In genomic region chr4:72195116-72195835, GRCm38 (mm10) we compare ENCODE assay signal across 8 mouse cellular contexts. TPM values are rescaled to one million over a fixed set of nuclear protein-coding genes. Genes with fewer than 3 reads are reported as not detected.
DNase-seq lines count a peak whose midpoint lies in the region; ATAC-seq and TF ChIP-seq lines count a peak whose summit lies in the region.

No protein-coding gene starts in this region.

- DNase-seq in neural tube, embryonic 11.5 days (ENCODE audit: low spot score), result peak; percentile 17
- DNase-seq in neural tube, embryonic 10.5 days (ENCODE audit: extremely low spot score, low spot score), result no peak
- DNase-seq in forebrain, embryonic 14.5 days (ENCODE audit: low spot score), result peak; percentile 74
- peak; percentile 30 for DNase-seq in lung, adult 2 months
- no peak for DNase-seq in cerebellum, adult 11 months
- no peak for DNase-seq in left cerebral cortex, adult 18-20 months (ENCODE audit: low spot score in 2 of 2)
- DNase-seq in cerebellum, adult 11-12 months, result no peak

- H3K4me1 ChIP-seq in neural tube, embryonic 11.5 days (ENCODE audit: control insufficient read depth, insufficient read depth, low read length), result peaks cover 17% of the 10 kb centered on the region; the same call in 1 of the 2 replicates
- H3K4me1 ChIP-seq in forebrain, embryonic 14.5 days (ENCODE audit: control insufficient read depth, insufficient read depth, low read length), result peaks cover 36% of the 10 kb centered on the region
- H3K4me1 ChIP-seq in lung, adult 2 months (ENCODE audit: control insufficient read depth, insufficient read depth, low read length), result peaks cover 27% of the 10 kb centered on the region
- peaks cover 40% of the 10 kb centered on the region for H3K4me1 ChIP-seq in neural tube, embryonic 15.5 days

- no peak for ATAC-seq in neural tube, embryonic 11.5 days (ENCODE audit: insufficient read depth, low FRiP score, low TSS enrichment)
- no peak for ATAC-seq in forebrain, embryonic 14.5 days
- ATAC-seq in neural tube, embryonic 15.5 days (ENCODE audit: low FRiP score), result no peak

- H3K27me3 ChIP-seq in neural tube, embryonic 11.5 days (ENCODE audit: control insufficient read depth, insufficient read depth, low read length), result no peaks in the 10 kb centered on the region
- no peaks in the 10 kb centered on the region for H3K27me3 ChIP-seq in forebrain, embryonic 14.5 days (replicated peaks; ENCODE audit: control insufficient read depth, insufficient read depth, low read length)
- H3K27me3 ChIP-seq in neural tube, embryonic 15.5 days (replicated peaks), result no peaks in the 10 kb centered on the region

- no peak for TF ChIP-seq POLR2A in lung, adult 2 months (IDR thresholded peaks at IDR 0.05; ENCODE audit: borderline replicate concordance, extremely low read depth, low read depth, low read length)

- H3K4me2 ChIP-seq in neural tube, embryonic 11.5 days (ENCODE audit: low read depth), result peak overlapping the region; percentile 29; the same call in 1 of the 2 replicates
- H3K4me2 ChIP-seq in forebrain, embryonic 14.5 days (ENCODE audit: low read length), result peak overlapping the region; percentile 76
- H3K4me2 ChIP-seq in neural tube, embryonic 15.5 days, result peak overlapping the region; percentile 85

- H3K4me3 ChIP-seq in neural tube, embryonic 11.5 days (ENCODE audit: low read depth, low read length), result no peak overlapping the region
- H3K4me3 ChIP-seq in forebrain, embryonic 14.5 days (ENCODE audit: low read depth, low read length), result peak overlapping the region; percentile 83
- peak overlapping the region; percentile 31 for H3K4me3 ChIP-seq in lung, adult 2 months (replicated peaks; ENCODE audit: extremely low read depth, low read depth, low read length)
- peak overlapping the region; percentile 8; the same call in 1 of the 2 replicates for H3K4me3 ChIP-seq in neural tube, embryonic 15.5 days (replicated peaks)

- no peaks in the 10 kb centered on the region; the same call in 1 of the 2 replicates for H3K36me3 ChIP-seq in neural tube, embryonic 11.5 days (ENCODE audit: control insufficient read depth, insufficient read depth, low read length)
- peaks cover 23% of the 10 kb centered on the region; the same call in 1 of the 2 replicates for H3K36me3 ChIP-seq in forebrain, embryonic 14.5 days (ENCODE audit: control insufficient read depth, insufficient read depth, low read length)
- H3K36me3 ChIP-seq in neural tube, embryonic 15.5 days, result 0 out of 2 replicates have a peak, but pooled peaks cover 4% of the 10 kb centered on the region

- no peak for TF ChIP-seq CTCF in lung, adult 2 months (IDR thresholded peaks at IDR 0.05; ENCODE audit: insufficient read depth, low read length)

- WGBS in neural tube, embryonic 11.5 days, result 44% methylated on average over 6 of the region's 6 CpGs
- 19% methylated on average over 6 of the region's 6 CpGs for WGBS in forebrain, embryonic 14.5 days
- WGBS in lung, adult 2 months, result 48% methylated on average over 6 of the region's 6 CpGs
- 37% methylated on average over 6 of the region's 6 CpGs for WGBS in neural tube, embryonic 15.5 days

- no peaks in the 10 kb centered on the region for H3K9me3 ChIP-seq in neural tube, embryonic 11.5 days (ENCODE audit: control insufficient read depth, low read length)
- H3K9me3 ChIP-seq in forebrain, embryonic 14.5 days (replicated peaks; ENCODE audit: control insufficient read depth, low read length), result no peaks in the 10 kb centered on the region
- H3K9me3 ChIP-seq in neural tube, embryonic 15.5 days (replicated peaks), result no peaks in the 10 kb centered on the region

- no peak overlapping the region for H3K27ac ChIP-seq in neural tube, embryonic 11.5 days (ENCODE audit: low read depth, low read length)
- H3K27ac ChIP-seq in forebrain, embryonic 14.5 days (ENCODE audit: low read depth, low read length), result 0 out of 2 replicates have a peak overlapping the region, but pooled peaks have one; percentile 33
- no peak overlapping the region for H3K27ac ChIP-seq in neural tube, embryonic 15.5 days (replicated peaks)

- H3K9ac ChIP-seq in neural tube, embryonic 11.5 days (ENCODE audit: low read length), result no peak overlapping the region
- peak overlapping the region; percentile 41; the same call in 1 of the 2 replicates for H3K9ac ChIP-seq in forebrain, embryonic 14.5 days (ENCODE audit: low read length)
- H3K9ac ChIP-seq in neural tube, embryonic 15.5 days (replicated peaks), result no peak overlapping the region

RNA-seq across cellular contexts. Expression of gene Tle1, which starts 5.4 kb away (rescaled TPM):
- 46.4 and 51.9 TPM in 2 replicates for polyA plus RNA-seq in neural tube, embryonic 11.5 days (2014; fragmentation: Nextera tagmentation; extraction: Ambion mirVana)
- 38.7 and 41.2 TPM in 2 replicates for polyA plus RNA-seq in forebrain, embryonic 14.5 days (2014; fragmentation: Nextera tagmentation; extraction: Ambion mirVana)
- polyA plus RNA-seq in lung, adult 2 months (2012; rRNA removed), result 36.2 and 53.1 TPM in 2 replicates
- polyA plus RNA-seq in neural tube, embryonic 15.5 days (2015; fragmentation: Nextera tagmentation; extraction: Ambion mirVana), result 25.3 and 27.8 TPM in 2 replicates
- total RNA-seq in left cerebral cortex, adult 18-20 months (2021), result 10 to 100 TPM; 43.4 to 45.4 TPM

Comparison
In these comparisons a context has a peak if more than half of its experiments do, and no peak if none do; other contexts are left out.
1. DNase-seq: peak in neural tube, embryonic 11.5 days (single experiment), forebrain, embryonic 14.5 days (single experiment) and lung, adult 2 months (single experiment); none in neural tube, embryonic 10.5 days (single experiment), cerebellum, adult 11 months (single experiment), left cerebral cortex, adult 18-20 months (0 of 2) and cerebellum, adult 11-12 months (single experiment).
2. H3K4me2 ChIP-seq: peak in every context shown above with its lines; median percentile 85 in neural tube, embryonic 15.5 days; 76 in forebrain, embryonic 14.5 days; 29 in neural tube, embryonic 11.5 days.